Mouse (Mus musculus): ENCODE results near the gene Cspg4.
"Not testable (repeated sequence)": the region's sequence is repeated elsewhere in the genome, so short reads cannot be mapped to it uniquely, and the experiment has no call there.

Gene Cspg4

GRCm38 (mm10) chr9:56891517-56892011, 26.7 kb downstream of the Cspg4 start:
- peak; percentile 79 to 80 for DNase-seq (ENCODE audit: low spot score in 2 of 2)

GRCm38 (mm10) chr9:56892111-56892510, 27.3 kb downstream of the Cspg4 start:
- DNase-seq (ENCODE audit: low spot score in 2 of 2) = no peak

GRCm38 (mm10) chr9:56893313-56893712, 28.5 kb downstream of the Cspg4 start:
- DNase-seq (ENCODE audit: low spot score in 2 of 2) = no peak

DNA sequence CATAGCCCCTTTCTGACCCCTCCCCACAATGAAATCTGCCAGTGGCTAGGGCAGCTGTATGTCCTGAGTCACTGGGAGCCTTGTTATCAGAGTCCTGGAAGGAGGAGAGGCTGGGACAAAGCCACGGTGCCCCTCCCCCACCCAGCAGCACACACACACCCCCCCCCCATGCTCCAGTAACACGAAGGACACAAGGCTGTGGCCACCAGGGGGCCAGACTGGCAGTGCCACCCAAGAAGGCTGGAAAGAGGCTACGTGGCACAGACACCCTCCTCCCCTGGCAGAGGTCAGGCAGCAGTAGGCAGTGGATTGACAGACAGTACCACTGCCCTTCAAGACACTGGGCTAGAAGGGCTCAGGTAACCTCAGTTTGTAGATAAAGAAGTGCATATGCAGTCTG, 29.2 kb downstream of the Cspg4 start:
- no peak for DNase-seq (ENCODE audit: low spot score in 2 of 2)

- no peak for DNase-seq (ENCODE audit: low spot score in 2 of 2)
Measured at GRCm38 (mm10) chr9:56896779-56897178, 31.9 kb downstream of the Cspg4 start.

DNA sequence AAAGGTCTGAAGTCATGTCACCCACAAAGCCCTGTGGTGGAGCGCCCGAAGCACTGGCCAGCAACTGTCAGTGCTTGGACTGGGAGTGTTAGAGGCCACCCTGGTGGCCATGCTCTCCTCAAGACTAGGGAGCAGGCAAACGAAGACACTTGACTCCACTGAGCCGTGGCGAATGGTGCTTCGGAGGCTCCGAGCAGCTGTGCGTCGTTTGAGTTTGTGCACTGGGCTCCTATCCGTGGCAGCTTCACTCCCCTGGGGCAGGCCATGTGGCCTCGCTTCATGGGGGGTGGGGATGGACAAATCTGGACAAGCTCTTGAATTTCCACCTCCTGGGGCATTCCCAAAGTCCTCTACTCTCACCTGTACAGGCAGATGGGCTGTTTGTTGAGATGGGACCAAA, 34.6 kb downstream of the Cspg4 start:
- no peak for DNase-seq (ENCODE audit: low spot score in 2 of 2)

DNA sequence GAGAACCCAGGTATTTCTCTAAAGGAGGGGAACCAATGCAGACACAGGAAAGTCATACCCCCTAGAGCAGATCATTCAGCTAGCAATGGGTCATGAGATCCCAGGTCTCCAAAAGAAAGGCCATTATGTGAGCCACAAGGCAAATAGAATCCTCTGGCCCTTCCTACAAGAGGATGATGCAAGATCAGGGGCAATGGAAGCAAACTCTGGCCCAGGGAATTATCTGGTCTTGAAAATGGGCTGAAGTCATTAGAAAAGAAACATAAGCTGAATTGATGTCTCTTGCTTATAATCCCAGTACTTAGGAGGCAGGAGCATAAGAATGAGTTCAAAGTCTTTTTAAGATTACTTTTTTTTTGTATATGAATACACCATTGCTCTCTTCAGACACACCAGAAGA, 35.2 kb downstream of the Cspg4 start:
- no peak for DNase-seq (ENCODE audit: low spot score in 2 of 2)

DNA sequence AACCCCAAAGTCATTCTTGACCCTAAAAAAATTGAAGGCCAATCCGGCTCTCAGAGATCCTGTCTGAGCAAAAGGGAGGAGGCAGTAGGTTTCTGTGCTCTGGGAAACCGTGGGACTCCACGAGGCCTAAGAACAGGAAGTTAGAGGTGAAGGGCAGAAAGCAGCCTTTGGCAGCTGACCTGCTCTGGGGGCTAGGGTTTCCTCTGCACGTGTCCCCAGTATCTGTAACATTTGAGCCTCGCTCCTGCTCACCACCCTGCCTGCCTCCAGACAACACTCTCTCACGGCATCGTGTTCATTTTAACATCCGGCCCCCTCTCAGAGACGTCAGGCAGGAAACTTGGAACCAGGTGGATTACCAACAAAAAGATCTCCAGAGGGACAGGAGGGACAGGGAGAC, 35.7 kb downstream of the Cspg4 start:
- DNase-seq (ENCODE audit: low spot score in 2 of 2) = no peak

GRCm38 (mm10) chr9:56901187-56901586, 36.4 kb downstream of the Cspg4 start:
- no peak for DNase-seq (ENCODE audit: low spot score in 2 of 2)

DNA sequence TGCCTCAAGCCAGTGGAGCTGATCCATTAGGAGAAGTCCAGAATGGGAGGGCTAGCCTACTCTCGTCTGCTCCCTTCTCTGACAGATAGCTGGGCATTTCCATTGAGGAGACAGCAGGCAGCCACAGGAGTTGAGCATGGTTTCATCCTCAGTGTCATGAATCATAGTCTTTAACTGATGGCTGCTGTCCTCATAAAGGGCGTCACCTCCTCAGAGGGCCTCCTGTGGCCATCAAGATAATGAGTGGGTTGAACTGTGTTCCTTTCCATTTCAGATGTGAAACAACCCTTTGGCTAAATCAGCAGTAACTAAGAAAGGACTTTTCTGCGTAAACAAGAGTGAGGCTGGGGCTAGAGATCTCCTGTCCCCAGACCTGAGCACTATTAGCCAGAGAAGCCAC, 38.8 kb downstream of the Cspg4 start:
- DNase-seq (ENCODE audit: low spot score in 2 of 2) = no peak

GRCm38 (mm10) chr9:56907549-56907948, 42.7 kb downstream of the Cspg4 start:
- DNase-seq (ENCODE audit: low spot score in 2 of 2) = no peak

GRCm38 (mm10) chr9:56909991-56910390, 45.2 kb downstream of the Cspg4 start:
- DNase-seq (ENCODE audit: low spot score in 2 of 2) = not testable (repeated sequence)

- DNase-seq (ENCODE audit: low spot score in 2 of 2) = no peak
Measured at GRCm38 (mm10) chr9:56911017-56911416, 46.2 kb downstream of the Cspg4 start.

DNA sequence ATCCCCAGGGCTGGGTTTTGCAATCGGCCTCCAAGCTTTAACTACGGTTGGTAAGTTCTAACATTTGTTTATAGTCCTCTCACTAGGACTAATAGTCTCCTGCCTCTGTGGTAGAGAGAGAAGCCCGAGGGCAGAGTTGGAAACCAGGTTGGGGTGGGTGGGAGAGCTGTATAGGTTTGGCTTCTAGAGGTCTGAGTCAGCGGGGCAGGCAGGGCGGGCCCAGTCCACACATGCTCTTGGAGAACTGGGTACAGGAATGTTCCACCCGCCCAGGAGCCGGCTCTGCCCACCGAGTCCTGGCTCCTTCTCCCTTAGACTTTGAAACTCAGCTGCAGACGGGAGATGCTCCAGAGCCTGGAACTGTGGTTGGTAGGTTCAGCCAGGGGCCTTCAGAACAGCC, 49.2 kb downstream of the Cspg4 start:
- no peak for DNase-seq (ENCODE audit: low spot score in 2 of 2)

GRCm38 (mm10) chr9:56915116-56915515, 50.3 kb downstream of the Cspg4 start:
- no peak for DNase-seq (ENCODE audit: low spot score in 2 of 2)

- DNase-seq (ENCODE audit: low spot score in 2 of 2) = no peak
Measured at GRCm38 (mm10) chr9:56915695-56916410, 51.0 kb downstream of the Cspg4 start.

- DNase-seq (ENCODE audit: low spot score in 2 of 2) = no peak
Measured at GRCm38 (mm10) chr9:56917131-56917530, 52.3 kb downstream of the Cspg4 start.

GRCm38 (mm10) chr9:56918466-56918865, 53.6 kb downstream of the Cspg4 start:
- DNase-seq (ENCODE audit: low spot score in 2 of 2) = no peak

DNA sequence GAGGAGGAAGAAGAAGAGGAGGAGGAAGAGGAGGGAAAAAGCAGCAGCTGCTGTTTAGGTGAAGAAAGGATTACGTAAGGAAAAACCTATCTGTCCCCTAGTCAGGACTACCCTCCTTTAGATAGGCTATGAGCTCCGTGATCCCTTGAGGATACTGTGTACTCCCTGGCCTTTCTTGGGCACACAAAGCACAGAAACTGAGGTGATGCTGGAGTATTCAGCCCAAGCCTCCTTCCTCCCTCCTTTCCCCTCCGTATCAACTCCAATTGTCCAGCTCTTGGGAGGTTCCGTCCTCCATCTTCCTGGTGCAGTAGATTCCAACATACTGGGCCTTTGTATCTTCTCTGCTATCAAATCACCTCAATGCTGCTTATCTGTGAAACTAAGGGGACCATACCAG, 57.9 kb downstream of the Cspg4 start:
- no peak for DNase-seq (ENCODE audit: low spot score in 2 of 2)

GRCm38 (mm10) chr9:56923841-56924650, 59.2 kb downstream of the Cspg4 start:
- no peak for DNase-seq (ENCODE audit: low spot score in 2 of 2)

DNA sequence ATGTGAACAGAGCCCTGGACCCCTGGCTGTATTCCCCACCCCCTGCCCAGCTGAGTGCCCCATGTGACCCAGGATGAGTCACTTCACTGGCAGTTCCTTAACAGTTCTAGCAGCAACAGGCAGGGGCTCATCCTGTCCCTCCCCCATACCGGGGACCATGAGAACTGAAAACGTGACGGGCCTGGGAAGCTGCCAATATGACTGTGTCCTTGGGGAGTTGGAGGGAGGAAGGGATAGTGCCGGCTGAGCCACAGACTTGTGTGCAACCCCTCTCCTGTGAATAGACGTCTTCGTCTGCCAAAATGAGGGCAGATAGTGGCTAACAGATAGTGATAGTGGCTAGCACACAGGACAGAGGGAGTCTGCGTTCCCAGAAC, 59.8 kb downstream of the Cspg4 start:
- peak in 1 of 2 experiments; percentile 21 for DNase-seq (ENCODE audit: low spot score in 2 of 2)

- no peak for DNase-seq (ENCODE audit: low spot score in 2 of 2)
Measured at GRCm38 (mm10) chr9:56925291-56926024, 60.6 kb downstream of the Cspg4 start.

GRCm38 (mm10) chr9:56926025-56926360, 61.2 kb downstream of the Cspg4 start:
- no peak for DNase-seq (ENCODE audit: low spot score in 2 of 2)

All from right cerebral cortex, adult 2 months (tissue).